Comparison of ENCODE assay signal across 29 mouse cellular contexts in genomic region chr7:126635375-126635774, GRCm38 (mm10). TPM values are rescaled to one million over a fixed set of nuclear protein-coding genes. Genes with fewer than 3 reads are reported as not detected.
DNase-seq lines count a peak whose midpoint lies in the region; TF ChIP-seq lines count a peak whose summit lies in the region.
"Had no signal": no experiment of that assay in that cellular context is flagged by ENCODE, and none has a peak within 500 bp of the region (broad histone marks: within the 10 kb centered on the region; RNA-seq: fewer than 3 reads in every experiment).

No protein-coding gene starts in this region.

- H3K4me3 ChIP-seq in CH12.LX (replicated peaks in 1 of 3; ENCODE audit: low read depth in 2 of 3, low read length in 2 of 3, poor library complexity in 1 of 3) = no peak overlapping the region
- no peak overlapping the region for H3K4me3 ChIP-seq in ES-E14 (ENCODE audit: insufficient read depth in 1 of 2, low read depth in 1 of 2, low read length in 2 of 2, poor library complexity in 1 of 2, severe bottlenecking in 1 of 2)
- H3K4me3 ChIP-seq: embryonic facial prominence, embryonic 13.5 days; embryonic facial prominence, embryonic 15.5 days; erythroblast, embryonic 14.5 days; forebrain, embryonic 10.5 days; forebrain, embryonic 12.5 days had no signal

- no peaks in the 10 kb centered on the region; the same call in 1 of the 2 replicates for H3K79me2 ChIP-seq in CH12.LX (replicated peaks; ENCODE audit: control insufficient read depth, extremely low read depth, insufficient read depth, poor library complexity, severe bottlenecking)

- H3K27ac ChIP-seq in CH12.LX (ENCODE audit: insufficient read depth, low read depth) (no peak overlapping the region), ES-E14 (ENCODE audit: insufficient read depth, low read depth, low read length, poor library complexity, severe bottlenecking) (no peak overlapping the region)
- H3K27ac ChIP-seq: embryonic facial prominence, embryonic 13.5 days; embryonic facial prominence, embryonic 15.5 days; forebrain, embryonic 10.5 days; forebrain, embryonic 12.5 days had no signal

- DNase-seq in CH12.LX (ENCODE audit: extremely low read depth) (no peak), ES-E14 (ENCODE audit: low read depth, low spot score) (no peak), ZHBTc4 (ENCODE audit: low read depth, low spot score) (peak; percentile 16)
- no peak for DNase-seq in lung, postnatal 14 days
- no peak for DNase-seq in adrenal gland, adult 2 months
- DNase-seq in kidney, postnatal 25 days = no peak
- DNase-seq: adrenal gland, adult 8-10 months; adrenal gland, postnatal 25 days; B cell, adult 2 months; cerebellum, adult 11 months; cerebellum, adult 18-20 months; cerebellum, adult 8-10 months; cerebellum, adult 9-11 months; cerebellum, postnatal 14 days; cerebellum, postnatal 36 days; embryo, embryonic 11 days had no signal

- TF ChIP-seq RAD21 in CH12.LX (IDR thresholded peaks at IDR 0.05; ENCODE audit: low read depth, low read length) = no peak

- H3K36me3 ChIP-seq in CH12.LX (replicated peaks in 1 of 2; ENCODE audit: control insufficient read depth in 1 of 2, insufficient read depth in 1 of 2, low read length in 1 of 2) = no peaks in the 10 kb centered on the region
- no peaks in the 10 kb centered on the region for H3K36me3 ChIP-seq in ES-E14 (ENCODE audit: control insufficient read depth, insufficient read depth, low read length, poor library complexity, severe bottlenecking)
- H3K36me3 ChIP-seq: embryonic facial prominence, embryonic 13.5 days; embryonic facial prominence, embryonic 15.5 days; forebrain, embryonic 10.5 days; forebrain, embryonic 12.5 days had no signal

- H3K9ac ChIP-seq in CH12.LX (ENCODE audit: insufficient read depth, low read depth) (no peak overlapping the region), ES-E14 (ENCODE audit: insufficient read depth, low read depth, low read length, poor library complexity, severe bottlenecking) (no peak overlapping the region)
- H3K9ac ChIP-seq: embryonic facial prominence, embryonic 13.5 days; embryonic facial prominence, embryonic 15.5 days; forebrain, embryonic 12.5 days had no signal

- no peak for TF ChIP-seq POLR2A in CH12.LX (IDR thresholded peaks at IDR 0.05; ENCODE audit: low read depth, low read length)

- no peak for TF ChIP-seq EP300 in CH12.LX (IDR thresholded peaks at IDR 0.05; ENCODE audit: low read length)

- H3K4me1 ChIP-seq in CH12.LX (ENCODE audit: control insufficient read depth in 1 of 2, insufficient read depth in 2 of 2) = no peaks in the 10 kb centered on the region
- H3K4me1 ChIP-seq in ES-E14 (ENCODE audit: control insufficient read depth in 2 of 2, insufficient read depth in 2 of 2, low read length in 2 of 2, poor library complexity in 1 of 2) = peaks cover 5 to 11% of the 10 kb centered on the region in 2 experiments; a peak in 2 of 4 replicates
- H3K4me1 ChIP-seq: embryonic facial prominence, embryonic 13.5 days; embryonic facial prominence, embryonic 15.5 days; forebrain, embryonic 10.5 days; forebrain, embryonic 12.5 days had no signal

- no peak for TF ChIP-seq CTCF in CH12.LX (conservative IDR thresholded peaks at IDR 0.05 in 1 of 2, IDR thresholded peaks at IDR 0.05 in 1 of 2; ENCODE audit: low read depth in 2 of 2, low read length in 2 of 2)

- no peaks in the 10 kb centered on the region for H3K27me3 ChIP-seq in CH12.LX (replicated peaks)
- H3K27me3 ChIP-seq: embryonic facial prominence, embryonic 13.5 days; embryonic facial prominence, embryonic 15.5 days; Patski had no signal

- in situ Hi-C loops in CH12.LX (cut with MboI; ENCODE audit: low pct_ligation_motif_present, low pct_unique_long_range_greater_than_20kb, low sequenced_read_pairs) (no loop called here), ES-E14 (cut with MboI; ENCODE audit: low sequenced_read_pairs in 2 of 2, unreplicated experiment in 2 of 2) (no loop called here)

- H3K4me2 ChIP-seq in CH12.LX (ENCODE audit: insufficient read depth, low read depth, poor library complexity, severe bottlenecking) = no peak overlapping the region
- H3K4me2 ChIP-seq: embryonic facial prominence, embryonic 13.5 days; embryonic facial prominence, embryonic 15.5 days; forebrain, embryonic 12.5 days had no signal

- dilution Hi-C loops in CH12.LX (cut with MboI; ENCODE audit: extremely low pct_ligation_motif_present, extremely low pct_unique_long_range_greater_than_20kb, low sequenced_read_pairs) = no loop called here

- H3K9me3 ChIP-seq in CH12.LX (replicated peaks; ENCODE audit: low read length) (no peaks in the 10 kb centered on the region), ES-E14 (ENCODE audit: control insufficient read depth, insufficient read depth, low read depth, low read length) (no peaks in the 10 kb centered on the region)
- H3K9me3 ChIP-seq: embryonic facial prominence, embryonic 13.5 days; embryonic facial prominence, embryonic 15.5 days; forebrain, embryonic 10.5 days; forebrain, embryonic 12.5 days had no signal

TF ChIP-seq in CH12.LX, 34 proteins besides CTCF, POLR2A, EP300 and RAD21:
- TF ChIP-seq POLR2AphosphoS2 (IDR thresholded peaks at IDR 0.05; ENCODE audit: low read depth, low read length) = no peak
- TF ChIP-seq MAFK (IDR thresholded peaks at IDR 0.05; ENCODE audit: insufficient replicate concordance, low read length) = 0 out of 2 replicates have a peak, but pooled peaks have one; percentile 65
- no peak for TF ChIP-seq KAT2A (IDR thresholded peaks at IDR 0.05; ENCODE audit: insufficient replicate concordance, low read length)

TF ChIP-seq in ES-E14, 5 proteins besides CTCF, POLR2A, EP300 and RAD21:
- TF ChIP-seq HCFC1 (IDR thresholded peaks at IDR 0.05; ENCODE audit: borderline replicate concordance, insufficient read depth, low read length) = no peak
- TF ChIP-seq CHD2 (IDR thresholded peaks at IDR 0.05; ENCODE audit: low read depth, low read length) = no peak
- no peak for TF ChIP-seq ZC3H11A (IDR thresholded peaks at IDR 0.05; ENCODE audit: borderline replicate concordance, low read depth, low read length)
- TF ChIP-seq ZNF384 (IDR thresholded peaks at IDR 0.05; ENCODE audit: low read depth, low read length) = no peak
- TF ChIP-seq MAFK (IDR thresholded peaks at IDR 0.05; ENCODE audit: insufficient read depth, low read depth, low read length) = peak; percentile 87

RNA-seq across cellular contexts. Expression of gene Nupr1, which starts 4.7 kb away (rescaled TPM):
- total RNA-seq in CH12.LX (2012; rRNA removed) (4.9 and 13.9 TPM in 2 replicates), CH12.LX (2014; rRNA removed) (5.5 and 6.4 TPM in 2 replicates), ES-E14 (2012; rRNA removed) (16.4 and 20.4 TPM in 2 replicates)
- polyA plus RNA-seq in CH12.LX (2012; ENCODE audit: insufficient read length, low read depth) = 12.5 and 13.5 TPM in 2 replicates
- total RNA-seq in adrenal gland, adult 2 months (2021) = 10 to 100 TPM; 22.9 to 26.3 TPM
- 2.8 and 4.4 TPM in 2 replicates for polyA plus RNA-seq in adrenal gland, adult 2 months (2012; rRNA removed)

RNA-seq across cellular contexts. Expression of gene Sgf29, which starts 13.7 kb away (rescaled TPM):
- total RNA-seq in CH12.LX (2012; rRNA removed) (45.9 and 55.6 TPM in 2 replicates), CH12.LX (2014; rRNA removed) (20.5 and 31.7 TPM in 2 replicates), ES-E14 (2012; rRNA removed) (35.8 and 55.3 TPM in 2 replicates)
- 70.0 and 71.7 TPM in 2 replicates for polyA plus RNA-seq in CH12.LX (2012; ENCODE audit: insufficient read length, low read depth)
- total RNA-seq in adrenal gland, adult 2 months (2021) = 10 to 100 TPM; 39.9 to 49.7 TPM
- 64.5 and 74.4 TPM in 2 replicates for polyA plus RNA-seq in adrenal gland, adult 2 months (2012; rRNA removed)

RNA-seq across cellular contexts. Expression of gene Il27, which starts 40.6 kb away (rescaled TPM):
- total RNA-seq in CH12.LX (2012; rRNA removed) (not detected in 2 replicates), CH12.LX (2014; rRNA removed) (not detected in 2 replicates), ES-E14 (2012; rRNA removed) (not detected in 2 replicates)
- polyA plus RNA-seq in CH12.LX (2012; ENCODE audit: insufficient read length, low read depth) = 0.31 TPM in 1 of 2 replicates, not detected in the other
- not detected for total RNA-seq in adrenal gland, adult 2 months (2021)
- polyA plus RNA-seq in adrenal gland, adult 2 months (2012; rRNA removed) = 0.13 and 0.19 TPM in 2 replicates
- total RNA-seq: adrenal gland, adult 8-10 months; adrenal gland, postnatal 25 days; adrenal gland, postnatal 4 days had no signal
- polyA plus RNA-seq: brain, embryonic 14.5 days; CD4-positive, CD25-positive, alpha-beta regulatory T cell, adult 4 months; embryonic facial prominence, embryonic 11.5 days; embryonic facial prominence, embryonic 13.5 days; embryonic facial prominence, embryonic 15.5 days; erythroblast, embryonic 14.5 days; forebrain, embryonic 10.5 days; forebrain, embryonic 12.5 days; forebrain, embryonic 14.5 days; forebrain, embryonic 16.5 days; frontal cortex, adult 2 months had no signal

RNA-seq across cellular contexts. Expression of gene Sult1a1, which starts 40.9 kb away (rescaled TPM):
- total RNA-seq in CH12.LX (2012; rRNA removed) (0.17 and 0.34 TPM in 2 replicates), CH12.LX (2014; rRNA removed) (0.80 and 0.87 TPM in 2 replicates), ES-E14 (2012; rRNA removed) (0.22 TPM in 1 of 2 replicates, not detected in the other)
- polyA plus RNA-seq in CH12.LX (2012; ENCODE audit: insufficient read length, low read depth) = 0.87 and 1.4 TPM in 2 replicates
- 10 to 100 TPM; 48.1 to 52.7 TPM for total RNA-seq in adrenal gland, adult 2 months (2021)
- polyA plus RNA-seq in adrenal gland, adult 2 months (2012; rRNA removed) = 29.3 and 34.3 TPM in 2 replicates
- polyA plus RNA-seq: erythroblast, embryonic 14.5 days had no signal

RNA-seq across cellular contexts. Expression of gene Cln3, which starts 49.8 kb away (rescaled TPM):
- total RNA-seq in CH12.LX (2012; rRNA removed) (20.7 and 21.9 TPM in 2 replicates), CH12.LX (2014; rRNA removed) (19.1 and 19.2 TPM in 2 replicates), ES-E14 (2012; rRNA removed) (35.1 and 61.6 TPM in 2 replicates)
- 46.2 and 47.2 TPM in 2 replicates for polyA plus RNA-seq in CH12.LX (2012; ENCODE audit: insufficient read length, low read depth)
- 10 to 100 TPM; 33.2 to 47.4 TPM for total RNA-seq in adrenal gland, adult 2 months (2021)
- 52.8 and 56.1 TPM in 2 replicates for polyA plus RNA-seq in adrenal gland, adult 2 months (2012; rRNA removed)
